Mouse (Mus musculus): ENCODE data around the gene Smr3a.

Smr3a gene

GRCm38 (mm10) chr5:88002249-88002648 lies at the start of gene Smr3a:
Smr3a (plus strand) TSS chr5:88002549.
- no peak for DNase-seq (ENCODE audit: low spot score)

- no peak for DNase-seq (ENCODE audit: low spot score)
Measured at GRCm38 (mm10) chr5:87969201-87969600, 33.1 kb upstream of the Smr3a start, which contains the start of the genes 2310003L06Rik and Gm28434. 2310003L06Rik (plus strand) TSS chr5:87969459. Gm28434 (plus strand) TSS chr5:87969517.

DNA sequence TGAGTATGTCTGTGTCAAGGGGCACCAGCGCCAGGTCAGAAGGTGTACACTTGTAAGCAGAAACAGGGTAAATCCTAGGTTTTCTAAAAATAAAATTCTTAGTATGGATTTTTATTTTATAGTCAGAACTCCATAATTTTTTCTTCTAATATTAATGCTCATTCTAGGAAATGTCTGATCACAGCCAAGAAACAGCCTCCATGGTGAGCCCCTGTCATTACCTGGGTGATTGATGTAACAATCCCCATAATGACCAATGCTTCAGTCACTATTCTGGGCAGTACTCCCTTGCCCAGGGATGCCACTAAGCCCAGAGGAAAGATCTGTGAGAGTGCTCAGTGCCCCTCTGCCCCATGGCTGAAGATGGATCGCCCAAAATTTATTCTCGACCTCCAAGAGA lies 23.2 kb upstream of the Smr3a start, which contains the start of gene Cabs1:
TSS of gene Cabs1 (plus strand) at position 301 of the 400 bp plus-strand sequence.
- no peak for DNase-seq (ENCODE audit: low spot score)

DNA sequence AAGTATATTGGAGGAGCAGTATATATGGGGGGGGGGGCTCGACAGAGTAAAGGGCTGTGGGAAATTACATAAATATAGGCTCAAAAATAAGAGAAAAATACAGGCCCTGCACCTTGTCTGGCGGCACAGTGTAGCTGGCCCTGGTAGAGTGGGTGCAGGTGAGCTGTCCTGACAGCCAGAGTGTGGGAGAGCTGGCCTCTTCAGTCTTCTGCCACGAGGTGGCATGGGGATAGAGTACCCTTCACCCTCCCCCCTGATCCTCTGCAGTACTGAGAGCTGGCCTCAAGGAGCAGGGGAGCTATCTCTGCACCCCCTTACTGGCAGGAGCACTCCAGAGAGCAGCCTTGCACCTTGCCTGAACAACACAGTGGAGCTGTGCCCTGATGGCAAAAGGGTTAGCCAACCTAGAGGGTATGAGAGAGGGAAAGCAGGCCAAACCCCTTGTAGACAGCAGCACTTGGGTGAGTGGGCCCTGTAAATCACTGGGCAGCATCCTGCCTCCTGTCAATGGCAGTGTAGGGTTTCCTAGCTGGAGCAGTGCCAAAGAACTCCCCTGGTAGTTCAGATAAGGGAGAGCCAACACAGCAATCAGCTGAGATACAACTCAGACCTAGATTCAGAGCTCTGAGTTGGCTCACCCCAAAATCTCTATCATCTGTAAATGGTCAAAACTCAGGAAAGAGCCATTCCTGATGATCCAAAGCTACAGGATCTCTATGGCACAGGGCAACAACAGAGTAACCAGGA lies 19.7 kb upstream of the Smr3a start:
- DNase-seq (ENCODE audit: low spot score), result no peak

DNA sequence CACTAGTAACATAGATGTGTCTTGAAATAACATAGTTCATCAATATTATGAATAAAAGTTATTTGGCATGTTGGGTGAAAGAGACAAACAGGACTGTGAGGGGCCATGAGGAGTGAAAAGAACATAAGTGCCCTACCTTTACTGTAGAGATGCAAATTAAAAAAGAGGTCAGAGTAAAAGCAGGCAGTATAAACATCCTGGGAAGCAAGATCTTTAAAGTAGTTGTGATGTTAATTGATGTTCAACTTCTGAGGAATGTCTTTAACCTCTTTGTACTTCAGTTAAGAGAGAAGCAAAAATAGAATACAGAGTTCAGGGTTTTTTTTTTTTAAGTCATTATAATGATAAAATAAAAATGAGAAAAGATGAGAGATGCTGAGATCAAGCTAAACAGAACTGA lies 2.9 kb downstream of the Smr3a start:
- DNase-seq (ENCODE audit: low spot score), result no peak

Data from left cerebral cortex, adult 11 months (tissue).